Mouse (Mus musculus): ENCODE measurements at regions not wholly inside any gene's neighbourhood (a gene's known extent, or its start where the extent isn't known, plus 50 kb on each side); places are given as distances from the start of the nearest gene placed in this dataset.

DNA sequence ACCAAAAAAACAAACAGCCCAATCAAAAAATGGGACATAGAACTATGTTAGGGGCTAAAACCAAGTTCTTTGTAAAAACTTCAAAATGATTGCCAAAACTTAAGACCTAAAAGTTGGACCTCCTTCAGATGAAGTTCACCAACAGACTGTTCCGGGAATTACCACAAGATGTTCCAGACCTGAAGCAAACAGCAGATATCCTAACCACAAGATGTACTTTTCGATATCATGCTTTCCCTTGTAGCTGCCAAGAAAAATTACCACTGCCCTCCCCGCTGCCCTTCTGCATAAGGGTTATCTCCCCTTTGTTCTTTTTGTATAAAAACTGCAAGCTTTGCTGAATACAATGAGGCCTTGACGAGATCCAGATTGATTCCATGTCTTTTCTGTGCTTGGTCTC is 214.0 kb upstream of the Ube2dnl1 start:
- CTCF ChIA-PET: no interaction called here
- POLR2A ChIA-PET: no interaction called here

DNA sequence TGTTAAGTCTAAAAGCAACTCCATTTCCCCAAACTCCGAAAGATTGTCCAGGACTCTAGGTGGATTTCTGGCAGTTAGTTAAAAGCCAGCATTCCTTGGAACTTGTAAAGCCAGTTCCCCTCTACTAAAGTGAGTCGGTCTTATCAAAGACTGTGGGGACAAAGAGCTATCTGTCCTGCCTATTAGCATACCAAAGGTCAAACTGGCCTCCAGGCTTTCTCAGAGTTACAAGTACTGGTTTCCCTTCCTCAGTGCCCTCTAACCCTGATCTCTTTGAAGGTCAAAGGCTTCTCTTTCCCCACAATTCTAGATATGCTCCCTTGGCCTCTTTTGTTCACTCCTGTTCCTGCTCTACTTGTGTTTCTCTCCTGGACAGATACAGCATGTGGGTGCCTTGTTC is 210.3 kb upstream of the Ube2dnl1 start:
- ChIA-PET CTCF (no interaction called here), POLR2A (interaction anchor here in 1 of 4 experiments (0.6 kb wide), 1 partner anchor 25 kb away, joined by 10 read pairs; no protein-coding TSS in a partner anchor)

DNA sequence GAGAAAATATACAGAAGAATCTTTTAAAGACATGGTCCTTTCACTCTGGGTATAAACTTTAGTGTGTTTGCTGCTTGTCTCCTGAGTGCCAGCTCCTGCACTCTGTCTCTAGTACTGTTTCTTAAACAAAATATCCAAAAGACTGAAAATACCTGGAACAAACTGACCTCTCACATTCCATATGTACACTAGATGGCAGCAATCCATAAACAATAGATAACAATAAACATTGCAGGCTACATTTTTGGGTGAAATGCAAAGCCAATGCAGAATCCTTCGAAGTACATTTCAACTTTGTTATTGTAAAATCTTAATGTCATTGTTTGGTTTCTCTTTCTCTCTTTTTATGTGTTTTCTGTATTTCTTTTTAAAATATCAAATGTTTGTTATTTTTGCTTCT is 176.6 kb upstream of the Ube2dnl1 start:
- POLR2A ChIA-PET: no interaction called here
- CTCF ChIA-PET: no interaction called here
